Mouse (Mus musculus) adipocyte (in vitro differentiated cells): Measurements from ENCODE around the gene Olfr159.
"Not testable (repeated sequence)": the region's sequence is repeated elsewhere in the genome, so short reads cannot be mapped to it uniquely, and the experiment has no call there.

Experiments used
- DNase-seq: peaks from one replicate; pipeline ENCODE4 v3.0.0-alpha.2; 2016; ENCODE audit warnings: low spot score

The Olfr159 gene

DNA sequence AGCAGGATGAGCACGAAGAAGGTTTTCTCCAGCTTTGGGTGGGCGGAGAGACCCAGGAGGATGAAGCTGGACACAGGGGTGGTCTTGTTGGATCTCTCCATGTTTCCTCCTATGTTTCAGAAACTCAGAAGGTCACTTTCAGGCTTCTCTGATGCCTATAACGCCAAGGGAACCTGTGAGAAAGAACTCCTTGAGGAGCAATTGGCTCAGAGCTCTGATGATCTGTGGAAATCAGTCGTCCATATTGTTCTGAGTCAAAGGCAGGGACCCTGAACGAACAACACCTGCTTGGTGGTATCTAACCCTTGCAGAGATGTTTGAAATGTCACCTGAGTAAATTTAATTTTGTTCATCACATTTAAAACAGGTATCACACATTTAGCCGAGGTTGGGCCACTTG is at the start of gene Olfr159:
Gene Olfr159 (minus strand): TSS at position 101 of the 400 bp plus-strand sequence.
- no peak for DNase-seq

- peak; percentile 62 for DNase-seq
Observed at GRCm38 (mm10) chr4:43798936-43799335, 28.1 kb upstream of the Olfr159 start.

DNA sequence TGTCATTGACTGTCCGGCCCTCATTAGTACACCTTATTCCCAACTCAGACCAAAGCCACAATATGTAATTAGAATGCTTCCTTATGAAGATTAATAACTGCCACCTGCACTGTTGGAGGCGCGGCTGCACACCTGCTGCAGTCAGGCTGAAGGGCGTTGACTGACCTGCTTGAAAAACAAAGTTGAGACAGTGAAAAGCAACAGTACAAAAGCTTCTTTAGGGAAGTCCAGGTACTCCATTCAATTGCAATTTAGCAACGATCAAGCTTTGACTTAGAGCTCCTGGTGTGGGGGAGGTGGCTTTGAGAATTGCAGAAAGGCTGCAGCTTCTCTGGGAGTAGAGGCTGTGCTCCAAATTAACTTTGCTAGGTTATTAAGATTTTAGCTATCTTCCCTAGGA is 25.0 kb upstream of the Olfr159 start:
- not testable (repeated sequence) for DNase-seq

DNA sequence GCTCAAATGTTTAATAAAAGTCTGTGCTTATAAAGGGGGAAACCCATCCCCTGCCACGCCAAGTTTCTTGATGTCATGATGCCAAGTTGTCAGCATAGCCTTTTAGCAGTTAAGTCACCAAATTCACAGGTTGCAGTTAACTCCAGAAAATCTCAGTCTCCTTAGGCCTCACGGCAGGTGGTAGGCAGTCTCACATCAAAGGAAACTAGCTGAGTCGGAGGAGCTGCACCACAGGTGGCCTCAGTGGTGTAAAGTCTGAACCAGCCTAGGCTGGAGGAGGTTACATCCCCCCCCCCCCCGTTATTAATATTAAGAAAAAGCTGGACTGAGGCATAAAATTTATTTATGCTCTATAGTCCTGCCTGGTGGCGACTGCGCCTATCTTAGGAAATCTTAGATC is 24.5 kb upstream of the Olfr159 start:
- DNase-seq = no peak

GRCm38 (mm10) chr4:43772304-43772703 is 1.5 kb upstream of the Olfr159 start:
- DNase-seq = peak; percentile 48

GRCm38 (mm10) chr4:43771626-43772025 is 817 bp upstream of the Olfr159 start:
- DNase-seq = peak; percentile 6

GRCm38 (mm10) chr4:43769374-43769773 is 1.4 kb downstream of the Olfr159 start:
- DNase-seq = no peak

DNA sequence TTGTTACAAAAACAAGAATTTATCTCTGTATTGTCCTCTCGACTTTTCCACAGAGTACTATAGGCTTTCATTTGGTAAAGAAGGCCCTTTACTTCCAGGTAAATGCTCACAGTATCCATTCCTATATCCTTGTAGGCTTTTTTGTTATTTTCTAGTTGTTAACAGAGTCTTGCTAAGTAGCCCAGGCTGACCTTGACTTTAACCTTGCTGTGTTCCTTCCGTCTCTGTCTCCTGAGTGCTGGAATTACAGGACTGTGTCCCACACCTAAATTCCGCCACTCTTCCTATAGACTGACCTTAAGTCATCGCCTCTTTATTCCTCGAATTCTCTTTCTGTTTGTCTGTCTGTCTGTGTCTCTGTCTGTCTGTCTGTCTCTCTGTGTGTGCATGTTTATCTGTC is 2.5 kb downstream of the Olfr159 start:
- DNase-seq = no peak

DNA sequence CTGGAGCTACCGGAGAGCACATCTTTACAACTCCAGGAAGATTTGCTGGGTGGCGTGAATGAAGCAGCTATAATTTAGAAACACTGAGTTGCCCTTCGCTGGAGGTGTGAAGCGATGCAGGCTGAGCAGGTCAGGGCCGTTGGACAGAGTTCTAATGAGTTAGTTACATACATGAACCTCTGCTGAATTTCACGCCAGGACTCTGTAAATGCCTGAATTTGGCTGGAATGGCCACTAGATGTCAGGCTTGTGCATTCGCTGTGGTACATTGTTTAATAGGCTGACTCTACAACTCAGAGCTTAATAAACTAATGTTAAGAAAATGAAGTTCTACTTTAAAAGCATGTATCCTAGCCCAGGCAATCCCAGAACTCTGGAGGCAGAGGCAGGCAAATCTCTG is 7.4 kb downstream of the Olfr159 start:
- DNase-seq = peak; percentile 81

GRCm38 (mm10) chr4:43761336-43761735 is 9.5 kb downstream of the Olfr159 start:
- no peak for DNase-seq

GRCm38 (mm10) chr4:43760460-43760859 is 10.3 kb downstream of the Olfr159 start:
- peak; percentile 46 for DNase-seq

DNA sequence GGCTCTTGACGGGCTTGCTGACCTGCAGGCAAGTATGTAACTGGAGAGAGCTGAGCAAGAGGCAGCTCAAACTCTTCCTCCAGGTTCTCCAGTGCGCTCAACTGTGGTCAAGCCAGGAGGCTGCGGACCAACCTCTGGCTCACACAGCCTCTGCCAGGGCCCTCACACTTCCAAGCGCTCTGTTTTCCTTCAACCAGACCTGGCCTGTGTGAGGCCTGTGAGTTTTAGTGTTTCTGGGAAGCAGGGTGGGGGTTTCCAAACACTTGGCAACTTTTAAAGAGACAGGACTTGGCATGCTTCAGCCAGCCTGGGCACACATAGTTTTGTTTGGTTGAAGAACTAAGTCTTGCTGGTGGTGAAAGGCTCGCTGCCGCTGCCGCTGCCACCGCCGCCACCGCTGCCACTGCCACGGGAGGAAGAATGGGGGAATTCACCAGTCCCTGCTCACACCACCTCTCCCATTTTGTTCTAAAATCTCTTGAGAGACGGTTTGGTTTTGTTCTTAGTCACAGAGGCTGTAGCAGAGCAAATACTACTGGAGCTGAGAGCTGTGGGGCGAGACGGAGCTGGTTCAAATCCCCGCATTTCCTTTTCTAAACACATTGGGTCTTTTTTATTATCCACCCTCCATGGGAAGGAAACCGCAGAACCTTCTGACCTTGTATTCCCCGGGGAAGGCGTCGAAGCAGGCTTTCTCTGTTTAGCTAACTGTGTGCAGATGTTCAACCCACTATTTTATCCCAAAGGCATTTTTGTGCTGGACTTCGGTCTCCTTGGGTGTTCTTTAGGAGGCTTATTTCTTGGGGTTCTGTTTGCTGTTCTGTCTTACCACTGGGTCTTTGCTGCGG is 11.0 kb downstream of the Olfr159 start:
- DNase-seq = peak; percentile 70

DNA sequence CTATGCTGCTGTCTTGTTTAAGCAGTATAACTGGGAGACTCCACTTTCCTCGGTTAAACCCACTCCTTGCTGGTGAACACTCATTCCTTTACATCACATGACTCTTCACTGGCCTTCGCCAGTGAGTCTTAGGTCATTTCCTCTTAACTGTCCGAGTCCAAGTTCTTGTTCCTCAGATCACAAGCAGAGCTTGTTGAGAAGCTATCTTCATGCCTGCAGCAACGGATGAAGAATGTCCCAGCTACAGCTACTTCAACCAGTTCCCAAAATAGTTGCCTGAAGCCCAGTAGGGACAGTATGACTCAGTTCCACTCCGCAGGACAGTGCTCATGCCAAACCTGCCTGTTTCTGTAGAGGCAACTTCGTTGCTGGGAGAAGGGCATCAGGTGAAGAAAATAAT is 13.6 kb downstream of the Olfr159 start:
- DNase-seq = peak; percentile 10

- DNase-seq = peak; percentile 76
Observed at GRCm38 (mm10) chr4:43745187-43745586, 25.6 kb downstream of the Olfr159 start.

GRCm38 (mm10) chr4:43743099-43743498 is 27.7 kb downstream of the Olfr159 start:
- peak; percentile 65 for DNase-seq

DNA sequence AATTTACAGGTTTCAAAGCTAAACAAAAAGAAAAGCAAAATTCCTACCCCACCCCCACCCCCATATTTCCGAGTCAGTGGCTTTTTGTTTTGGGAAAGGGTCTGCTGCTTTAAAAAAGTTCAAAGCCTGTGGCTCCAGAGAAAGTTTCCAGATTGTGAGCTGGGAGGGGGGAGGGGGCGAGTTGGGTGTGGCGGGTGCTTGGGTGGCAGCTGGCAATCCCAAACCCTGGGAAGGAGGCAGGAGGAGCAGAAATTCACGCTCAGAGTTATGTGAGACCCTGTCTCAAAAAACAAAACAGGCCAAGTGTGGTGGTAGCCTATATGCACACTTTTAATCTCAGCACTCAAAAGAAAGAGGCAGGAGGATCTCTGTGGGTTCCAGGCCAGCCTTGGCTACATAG is 28.2 kb downstream of the Olfr159 start:
- no peak for DNase-seq

DNA sequence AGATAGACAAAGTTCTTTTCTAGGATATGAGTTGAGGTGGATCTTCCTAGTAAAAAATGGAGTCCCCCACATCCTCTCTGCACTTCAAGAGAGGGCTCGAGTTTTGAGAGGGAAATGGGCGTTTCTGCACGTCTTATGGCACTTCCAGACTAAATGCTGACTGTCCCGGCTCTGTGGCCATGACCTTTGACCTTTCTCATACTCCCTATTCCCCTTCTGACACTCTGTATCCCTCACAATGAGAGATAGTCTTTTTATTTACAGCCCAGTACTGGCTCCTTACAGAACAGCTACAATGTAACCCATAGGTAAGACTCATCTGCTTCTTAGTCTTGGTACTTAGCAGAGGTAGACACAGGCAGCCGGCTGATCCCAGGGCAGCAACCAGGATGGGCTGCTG is 29.3 kb downstream of the Olfr159 start:
- DNase-seq = no peak

DNA sequence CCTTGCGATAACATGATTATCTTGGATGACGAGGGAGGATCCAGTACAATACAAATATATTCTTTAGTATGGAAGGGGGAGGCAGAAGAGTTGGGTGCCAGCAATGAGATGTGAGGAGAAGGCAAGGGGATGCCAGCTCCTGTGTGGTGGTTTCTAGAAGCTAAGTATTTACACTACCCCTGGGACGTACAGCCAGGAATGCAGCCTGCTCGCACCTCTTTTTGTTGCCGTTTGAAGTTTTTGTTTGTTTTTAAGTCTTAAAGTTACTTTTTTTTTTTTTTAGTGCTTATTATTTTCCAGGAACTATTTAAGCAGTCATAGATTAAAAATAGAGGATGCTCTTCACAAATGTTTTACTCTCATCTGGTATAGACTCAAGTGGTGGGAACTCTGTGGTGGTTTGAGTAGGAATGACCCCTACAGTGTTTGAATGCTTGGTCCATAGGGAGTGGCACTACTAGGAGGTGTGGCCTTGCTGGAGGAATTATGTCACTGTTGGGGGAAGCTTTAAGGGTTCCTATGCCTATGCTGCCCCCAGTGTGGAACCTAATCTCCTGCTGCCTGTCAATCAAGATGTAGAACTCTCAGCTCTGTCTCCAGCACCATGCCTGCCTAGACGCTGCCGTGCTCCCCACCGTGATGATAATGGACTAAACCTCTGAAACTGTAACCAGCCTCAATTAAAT is 31.7 kb downstream of the Olfr159 start:
- no peak for DNase-seq

GRCm38 (mm10) chr4:43737144-43737543 is 33.7 kb downstream of the Olfr159 start:
- no peak for DNase-seq

- no peak for DNase-seq
Observed at GRCm38 (mm10) chr4:43733186-43733585, 37.6 kb downstream of the Olfr159 start.

GRCm38 (mm10) chr4:43732171-43732570 is 38.6 kb downstream of the Olfr159 start:
- no peak for DNase-seq

- no peak for DNase-seq
Observed at GRCm38 (mm10) chr4:43730750-43731297, 40.0 kb downstream of the Olfr159 start.
